Mouse (Mus musculus): Measurements from ENCODE around the gene Gcnt7. TPM values are rescaled to one million over a fixed set of nuclear protein-coding genes. Genes with fewer than 3 reads are reported as not detected.

Gene Gcnt7
- polyA plus RNA-seq (2015; fragmentation: Nextera tagmentation; extraction: Ambion mirVana): 2.1 and 2.3 TPM in 2 replicates

DNA sequence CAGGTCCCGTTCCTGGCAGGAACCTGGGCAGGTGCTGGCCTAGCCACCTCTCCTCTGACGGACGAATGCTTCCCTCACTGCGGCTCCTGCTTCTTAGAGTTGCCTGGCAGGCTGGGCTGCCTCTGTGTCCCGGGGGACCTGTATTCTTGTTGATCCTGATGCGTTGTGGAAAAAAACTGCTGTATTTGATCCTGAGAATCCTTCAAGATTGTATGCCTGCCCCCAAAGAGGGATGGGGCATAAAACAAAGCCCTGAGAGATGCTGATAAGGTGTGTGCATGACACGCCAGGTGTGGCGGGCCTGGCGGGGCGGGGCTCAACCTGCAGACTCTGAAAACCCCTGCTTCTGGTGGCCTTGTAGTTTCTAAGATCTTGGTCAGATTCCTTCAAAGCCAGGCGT, at the start of gene Gcnt7:
Gcnt7 (minus strand) TSS at position 101 of the 400 bp plus-strand sequence.
- H3K4me1 ChIP-seq: no peaks in the 10 kb centered on the region
- H3K36me3 ChIP-seq: peaks cover 19% of the 10 kb centered on the region
- H3K27me3 ChIP-seq: no peaks in the 10 kb centered on the region
- H3K9me3 ChIP-seq: no peaks in the 10 kb centered on the region
- no peak within 1 kb of the TSS for H3K4me2 ChIP-seq (replicated peaks)
- H3K4me3 ChIP-seq: no peak within 1 kb of the TSS
- no peak within 1 kb of the TSS for H3K27ac ChIP-seq (replicated peaks)
- WGBS: 95% methylated on average over 11 of the region's 11 CpGs
- H3K9ac ChIP-seq (replicated peaks): no peak within 1 kb of the TSS
- no peak for ATAC-seq (replicated peaks)

DNA sequence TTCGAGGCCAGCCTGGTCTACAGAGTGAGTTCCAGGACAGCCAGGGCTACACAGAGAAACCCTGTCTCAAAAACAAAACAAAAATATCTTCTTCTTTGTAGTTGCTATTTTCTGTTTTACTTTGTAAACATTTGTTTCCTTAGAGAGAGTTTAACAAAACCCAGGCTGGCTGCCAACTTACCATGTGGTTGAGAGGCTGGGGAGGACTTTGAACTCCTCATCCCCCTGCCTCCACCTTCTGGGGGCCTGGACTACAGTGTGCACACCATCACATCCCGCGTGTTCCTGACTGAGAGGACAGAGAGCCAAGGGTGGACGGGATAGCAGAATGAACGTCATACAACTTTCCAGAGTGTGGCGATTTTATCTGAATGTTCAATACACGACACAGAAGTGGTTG, 47.7 kb upstream of the Gcnt7 start:
- H3K9ac ChIP-seq (replicated peaks): no peak overlapping the region
- H3K27ac ChIP-seq (replicated peaks): no peak overlapping the region
- no peak overlapping the region for H3K4me3 ChIP-seq
- no peaks in the 10 kb centered on the region for H3K4me1 ChIP-seq
- no peak overlapping the region for H3K4me2 ChIP-seq (replicated peaks)
- no peaks in the 10 kb centered on the region for H3K27me3 ChIP-seq
- H3K36me3 ChIP-seq: no peaks in the 10 kb centered on the region
- no peak for ATAC-seq (replicated peaks)
- WGBS: 87% methylated on average over 7 of the region's 7 CpGs
- no peaks in the 10 kb centered on the region for H3K9me3 ChIP-seq

- Histone ChIP-seq H3K4me3 (no peak overlapping the region), H3K9ac (replicated peaks) (no peak overlapping the region), H3K9me3 (no peaks in the 10 kb centered on the region), H3K4me2 (replicated peaks) (no peak overlapping the region), H3K36me3 (no peaks in the 10 kb centered on the region), H3K4me1 (no peaks in the 10 kb centered on the region), H3K27me3 (no peaks in the 10 kb centered on the region), H3K27ac (replicated peaks) (no peak overlapping the region)
- no peak for ATAC-seq (replicated peaks)
- WGBS: 83% methylated on average over 14 of the region's 14 CpGs
Measured at GRCm38 (mm10) chr2:172502168-172502567, 43.8 kb upstream of the Gcnt7 start.

GRCm38 (mm10) chr2:172501341-172501740, 42.9 kb upstream of the Gcnt7 start:
- H3K4me1 ChIP-seq: no peaks in the 10 kb centered on the region
- no peak overlapping the region for H3K27ac ChIP-seq (replicated peaks)
- 0 out of 2 replicates have a peak, but pooled peaks have one; percentile 8 for ATAC-seq (replicated peaks)
- no peaks in the 10 kb centered on the region for H3K27me3 ChIP-seq
- H3K9ac ChIP-seq (replicated peaks): no peak overlapping the region
- H3K4me2 ChIP-seq (replicated peaks): no peak overlapping the region
- no peaks in the 10 kb centered on the region for H3K36me3 ChIP-seq
- 0% methylated on average over 4 of the region's 4 CpGs for WGBS
- no peak overlapping the region for H3K4me3 ChIP-seq
- H3K9me3 ChIP-seq: no peaks in the 10 kb centered on the region

GRCm38 (mm10) chr2:172500752-172501316, 42.4 kb upstream of the Gcnt7 start:
- no peak overlapping the region for H3K4me3 ChIP-seq
- WGBS: 57% methylated on average over 7 of the region's 7 CpGs
- no peak overlapping the region for H3K9ac ChIP-seq (replicated peaks)
- no peaks in the 10 kb centered on the region for H3K4me1 ChIP-seq
- H3K9me3 ChIP-seq: no peaks in the 10 kb centered on the region
- no peaks in the 10 kb centered on the region for H3K36me3 ChIP-seq
- no peaks in the 10 kb centered on the region for H3K27me3 ChIP-seq
- H3K27ac ChIP-seq (replicated peaks): no peak overlapping the region
- ATAC-seq (replicated peaks): no peak
- no peak overlapping the region for H3K4me2 ChIP-seq (replicated peaks)

DNA sequence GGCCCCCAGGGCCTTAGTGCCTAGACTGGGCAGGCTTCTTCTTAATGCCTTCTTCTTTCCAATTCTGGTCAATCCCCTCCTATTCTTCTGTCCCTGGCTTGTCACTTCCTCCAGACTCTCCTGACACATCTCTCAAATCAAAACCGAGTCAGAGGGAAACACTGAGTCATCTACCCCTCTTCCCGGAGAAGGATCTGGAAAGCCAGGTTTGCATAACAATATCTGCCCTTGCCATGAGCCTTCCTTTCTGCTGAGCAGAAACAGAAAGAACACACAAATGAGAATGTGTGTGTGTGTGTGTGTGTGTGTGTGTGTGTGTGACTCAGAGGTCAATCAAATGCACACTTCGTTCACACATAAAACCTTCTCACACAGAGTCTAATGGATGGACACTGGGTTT, 40.4 kb upstream of the Gcnt7 start:
- Histone ChIP-seq H3K4me1 (no peaks in the 10 kb centered on the region), H3K9ac (replicated peaks) (no peak overlapping the region), H3K4me3 (no peak overlapping the region), H3K4me2 (replicated peaks) (no peak overlapping the region), H3K27me3 (no peaks in the 10 kb centered on the region), H3K36me3 (no peaks in the 10 kb centered on the region), H3K27ac (replicated peaks) (no peak overlapping the region), H3K9me3 (no peaks in the 10 kb centered on the region)
- WGBS: 36% methylated on average over 3 of the region's 3 CpGs
- ATAC-seq (replicated peaks): no peak

DNA sequence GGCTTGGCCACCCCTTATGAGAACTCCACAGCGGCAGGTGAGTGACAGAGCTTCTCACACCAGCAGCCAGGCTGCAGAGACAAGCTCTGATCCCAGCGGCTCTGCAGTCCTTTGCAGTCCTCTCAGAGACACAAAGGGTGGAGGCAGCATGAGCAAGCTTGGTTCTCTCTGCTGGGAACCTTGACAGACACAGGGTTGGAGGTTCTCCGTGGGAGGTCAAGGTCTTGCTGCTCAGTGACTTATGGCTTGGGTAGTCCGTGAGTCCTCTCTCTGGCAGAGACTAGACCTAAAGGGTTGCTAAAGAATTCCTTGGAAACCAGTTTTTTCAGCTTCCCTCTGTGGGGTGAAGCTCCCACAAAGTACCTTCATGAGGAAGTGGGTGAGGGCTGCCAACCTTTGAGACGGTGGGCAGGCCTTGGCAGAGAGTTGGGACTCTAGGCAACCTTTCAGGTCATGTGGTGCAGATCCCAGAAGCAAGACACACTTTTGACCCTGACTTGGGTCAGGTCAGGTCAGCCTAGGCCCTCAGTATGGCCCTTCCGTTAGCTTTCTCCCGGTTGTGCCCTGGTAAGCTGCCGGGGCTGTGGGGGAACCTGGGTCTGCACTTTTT, 38.4 kb upstream of the Gcnt7 start:
- WGBS: 74% methylated on average over 8 of the region's 8 CpGs

DNA sequence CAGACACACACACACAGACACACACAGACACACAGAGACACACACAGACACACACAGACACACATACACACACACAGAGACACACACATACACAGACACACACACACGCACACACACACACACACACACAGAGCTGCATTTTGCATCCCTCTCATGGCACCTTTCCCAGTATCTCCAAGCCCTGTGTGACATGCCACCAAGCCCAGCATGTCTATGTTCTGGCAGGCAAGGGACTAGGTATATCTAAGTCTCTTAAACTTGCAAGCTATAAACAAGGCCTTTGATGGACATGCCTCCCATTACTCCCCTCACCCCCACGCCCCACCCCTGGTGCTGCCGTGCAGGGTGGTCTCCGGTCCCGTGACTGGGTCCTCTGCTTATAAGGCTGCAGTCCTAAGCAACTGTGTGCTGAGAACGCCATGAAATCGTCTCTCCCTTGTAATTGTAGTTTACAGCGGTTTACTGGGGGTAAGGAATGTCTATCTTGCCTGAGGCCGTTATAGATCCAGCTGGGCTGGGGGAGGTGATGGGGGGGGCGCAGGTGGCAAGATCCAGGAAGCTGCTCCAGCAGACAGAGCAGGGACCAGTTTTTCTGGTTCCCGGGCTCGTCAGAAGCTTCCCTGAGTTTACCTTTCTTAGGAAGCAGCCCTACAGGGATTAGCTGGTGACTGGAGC, 26.4 kb upstream of the Gcnt7 start:
- Histone ChIP-seq H3K4me3 (no peak overlapping the region), H3K9me3 (no peaks in the 10 kb centered on the region), H3K4me2 (replicated peaks) (no peak overlapping the region), H3K9ac (replicated peaks) (no peak overlapping the region), H3K36me3 (no peaks in the 10 kb centered on the region), H3K27ac (replicated peaks) (no peak overlapping the region), H3K4me1 (peaks cover 9% of the 10 kb centered on the region), H3K27me3 (no peaks in the 10 kb centered on the region)
- ATAC-seq (replicated peaks): no peak; the same call in 1 of the 2 replicates
- 46% methylated on average over 12 of the region's 12 CpGs for WGBS

More for the DNA sequence above, 38.4 kb upstream of the Gcnt7 start:
- ATAC-seq (replicated peaks): no peak
- Histone ChIP-seq H3K27me3 (no peaks in the 10 kb centered on the region), H3K9me3 (no peaks in the 10 kb centered on the region), H3K36me3 (no peaks in the 10 kb centered on the region), H3K4me1 (no peaks in the 10 kb centered on the region), H3K27ac (replicated peaks) (no peak overlapping the region), H3K9ac (replicated peaks) (no peak overlapping the region), H3K4me3 (no peak overlapping the region), H3K4me2 (replicated peaks) (no peak overlapping the region)

DNA sequence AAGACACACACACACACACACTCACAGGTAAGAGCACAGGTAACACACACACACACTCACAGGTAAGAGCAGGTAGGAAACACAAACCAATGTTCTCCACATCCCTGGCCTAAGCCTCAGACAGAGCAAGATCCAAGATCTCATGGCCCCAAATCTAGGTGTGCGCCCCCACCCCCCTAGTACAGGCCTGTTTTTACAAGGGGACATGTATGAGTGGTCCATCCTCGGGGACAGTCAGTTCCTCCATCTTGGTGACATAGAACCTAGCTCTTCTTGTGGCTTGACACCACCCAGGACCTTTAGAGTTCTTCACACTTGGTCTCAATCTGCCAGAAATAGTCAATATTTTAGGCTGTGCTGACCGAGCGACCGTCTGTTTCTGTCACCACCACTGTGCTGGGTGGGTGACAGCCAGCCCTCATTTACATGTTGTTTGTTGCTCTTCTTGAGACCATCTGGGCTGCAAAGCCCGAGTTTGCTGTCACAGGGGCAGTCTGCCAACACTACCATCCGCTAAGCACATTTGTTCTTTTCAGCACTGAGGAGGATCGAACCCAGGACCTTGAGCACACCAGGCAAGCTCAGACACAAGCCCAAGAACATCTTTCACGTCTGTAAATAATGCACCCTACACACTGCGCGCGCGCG, 25.5 kb upstream of the Gcnt7 start:
- Histone ChIP-seq H3K27me3 (no peaks in the 10 kb centered on the region), H3K4me1 (peaks cover 9% of the 10 kb centered on the region), H3K9me3 (no peaks in the 10 kb centered on the region), H3K4me3 (no peak overlapping the region), H3K36me3 (no peaks in the 10 kb centered on the region), H3K9ac (replicated peaks) (no peak overlapping the region), H3K27ac (replicated peaks) (no peak overlapping the region), H3K4me2 (replicated peaks) (no peak overlapping the region)
- ATAC-seq (replicated peaks): peak; percentile 87
- 71% methylated on average over 14 of the region's 14 CpGs for WGBS

DNA sequence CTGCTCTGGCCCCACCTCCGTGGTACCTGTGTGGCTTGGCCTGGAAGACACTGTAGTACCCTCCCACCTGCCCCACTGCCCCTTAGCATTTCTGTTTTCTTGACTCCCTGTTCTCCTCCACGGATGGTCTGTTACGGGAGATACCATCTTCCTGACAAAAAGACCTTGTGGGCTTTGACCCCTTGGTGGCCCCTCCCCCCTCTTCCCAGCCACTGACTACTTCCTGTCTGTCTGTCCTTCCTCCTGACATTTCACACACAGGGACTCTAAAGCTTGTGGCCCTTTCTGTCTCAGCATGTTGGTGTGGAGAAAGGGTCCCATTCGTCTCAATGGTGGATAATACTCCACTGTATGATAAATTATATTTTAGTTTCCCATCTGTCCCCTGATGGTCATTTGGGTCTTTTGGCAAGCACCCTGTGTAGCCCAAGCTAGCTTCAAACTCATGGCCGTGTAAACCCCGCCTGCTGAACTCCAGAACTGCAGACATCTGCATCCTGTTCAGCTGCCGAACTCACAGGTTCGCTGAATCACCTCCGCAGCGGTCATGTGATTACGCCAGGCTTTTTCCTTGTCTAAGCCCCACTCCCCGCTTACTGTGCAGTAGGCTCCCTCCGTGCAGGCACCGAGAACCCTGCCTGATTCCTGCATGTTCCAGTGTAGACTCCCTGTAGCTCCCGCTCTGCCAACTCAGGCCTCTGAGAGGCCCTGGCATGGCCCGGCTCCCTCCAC, 23.4 kb upstream of the Gcnt7 start:
- ATAC-seq (replicated peaks): no peak
- WGBS: 89% methylated on average over 16 of the region's 16 CpGs

DNA sequence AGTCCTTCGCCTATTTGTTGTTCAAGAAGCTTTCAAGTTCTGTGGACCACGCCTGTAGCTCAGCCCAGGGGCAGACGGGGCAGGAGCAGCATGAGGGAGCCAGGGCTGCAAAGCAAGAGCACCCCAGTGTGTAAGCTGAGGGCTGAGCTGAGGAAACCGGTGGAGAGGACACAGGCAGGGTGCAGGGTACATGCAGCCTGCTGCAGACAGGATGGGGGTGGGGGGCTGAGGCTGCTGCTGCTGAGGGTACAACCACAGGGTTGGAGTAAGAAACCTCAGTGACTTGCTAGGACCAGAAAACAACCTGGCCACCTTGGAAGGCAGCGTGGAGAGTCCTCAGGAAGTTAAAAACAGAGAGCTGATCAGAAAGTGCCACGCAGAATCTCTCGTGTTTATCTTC, 21.9 kb upstream of the Gcnt7 start:
- Histone ChIP-seq H3K27ac (replicated peaks) (no peak overlapping the region), H3K27me3 (no peaks in the 10 kb centered on the region), H3K4me1 (peaks cover 9% of the 10 kb centered on the region), H3K4me3 (no peak overlapping the region), H3K9ac (replicated peaks) (no peak overlapping the region), H3K9me3 (no peaks in the 10 kb centered on the region), H3K4me2 (replicated peaks) (no peak overlapping the region), H3K36me3 (no peaks in the 10 kb centered on the region)
- WGBS: 74% methylated on average over 7 of the region's 7 CpGs
- ATAC-seq (replicated peaks): no peak

More for the DNA sequence above, 23.4 kb upstream of the Gcnt7 start:
- Histone ChIP-seq H3K4me3 (no peak overlapping the region), H3K36me3 (no peaks in the 10 kb centered on the region), H3K9ac (replicated peaks) (no peak overlapping the region), H3K4me1 (peaks cover 9% of the 10 kb centered on the region), H3K9me3 (no peaks in the 10 kb centered on the region), H3K27ac (replicated peaks) (no peak overlapping the region), H3K4me2 (replicated peaks) (no peak overlapping the region), H3K27me3 (no peaks in the 10 kb centered on the region)

DNA sequence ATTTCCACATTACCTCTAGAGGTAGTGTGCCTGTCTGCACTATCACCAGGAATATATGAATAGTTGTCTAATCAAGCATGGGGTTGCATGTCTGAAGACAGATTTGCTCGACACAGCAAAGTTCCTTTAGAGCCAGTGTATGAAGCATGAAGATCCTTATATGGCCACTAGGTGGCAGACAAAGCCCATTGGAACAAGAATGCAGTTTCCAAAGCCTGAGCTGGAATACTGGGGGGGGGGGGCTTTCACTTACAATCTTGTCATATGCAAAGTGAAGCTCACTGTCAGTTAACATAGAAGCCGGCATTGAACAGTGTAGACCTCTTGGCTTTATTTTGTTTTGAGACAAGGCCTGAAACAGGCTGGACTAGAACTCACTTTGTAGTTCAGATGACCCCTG, 19.5 kb upstream of the Gcnt7 start:
- Histone ChIP-seq H3K9me3 (no peaks in the 10 kb centered on the region), H3K9ac (replicated peaks) (no peak overlapping the region), H3K4me3 (no peak overlapping the region), H3K27ac (replicated peaks) (no peak overlapping the region), H3K4me1 (peaks cover 6% of the 10 kb centered on the region), H3K36me3 (no peaks in the 10 kb centered on the region), H3K4me2 (replicated peaks) (no peak overlapping the region), H3K27me3 (no peaks in the 10 kb centered on the region)
- peak; percentile 59 for ATAC-seq (replicated peaks)
- 0% methylated on average over 2 of the region's 2 CpGs for WGBS

All from forebrain, embryonic 15.5 days (tissue).